Mouse (Mus musculus): Measurements from ENCODE around the gene Gpr65. TPM values are rescaled to one million over a fixed set of nuclear protein-coding genes. Genes with fewer than 3 reads are reported as not detected.

Gpr65 gene
- 64.1 TPM for polyA plus RNA-seq (2017; shearing (Covaris generic))

DNA sequence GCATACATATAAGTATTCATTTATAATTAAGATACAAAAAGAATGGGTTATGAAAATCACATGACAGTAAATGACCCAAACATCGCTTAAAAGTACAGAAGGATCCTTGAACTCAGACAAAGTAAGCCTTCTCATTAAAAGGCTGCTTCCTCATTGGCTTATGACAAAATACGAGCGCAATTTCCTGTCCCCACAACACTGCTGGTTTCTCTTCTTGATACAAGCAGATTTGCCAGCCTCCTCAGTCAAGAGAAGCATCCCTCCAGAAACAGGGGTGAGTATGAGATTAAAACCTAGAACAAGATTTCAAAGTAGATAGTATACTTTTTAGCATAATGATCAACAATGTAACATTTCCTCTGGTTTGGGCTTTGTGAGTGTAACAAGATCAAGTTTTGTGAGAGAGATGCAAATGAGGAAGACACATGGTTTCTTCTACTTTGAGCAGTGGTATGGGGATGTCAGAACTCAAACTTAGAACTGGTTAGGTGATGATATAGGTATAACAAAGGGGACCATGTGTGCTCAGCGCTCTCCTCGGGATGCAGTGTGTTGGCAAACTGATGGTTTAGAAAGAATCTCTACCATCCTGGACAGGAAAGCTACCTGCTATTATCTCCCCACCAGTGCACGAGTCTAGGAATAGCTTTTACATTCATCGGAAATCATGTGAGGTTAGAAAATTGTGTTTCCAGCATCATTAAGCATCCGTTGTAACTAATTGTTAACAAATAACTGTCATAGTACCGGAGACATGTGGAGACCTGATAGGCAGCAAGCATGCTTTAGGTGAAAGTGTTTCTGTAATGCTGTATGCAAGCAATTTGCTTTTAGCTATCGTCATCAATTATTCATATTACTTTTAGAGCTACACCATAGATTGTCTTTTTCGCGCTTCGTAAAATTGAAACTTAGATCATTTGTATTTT lies at the start of gene Gpr65:
Gpr65 (plus strand) TSS at position 195 of the 929 bp plus-strand sequence.

DNA sequence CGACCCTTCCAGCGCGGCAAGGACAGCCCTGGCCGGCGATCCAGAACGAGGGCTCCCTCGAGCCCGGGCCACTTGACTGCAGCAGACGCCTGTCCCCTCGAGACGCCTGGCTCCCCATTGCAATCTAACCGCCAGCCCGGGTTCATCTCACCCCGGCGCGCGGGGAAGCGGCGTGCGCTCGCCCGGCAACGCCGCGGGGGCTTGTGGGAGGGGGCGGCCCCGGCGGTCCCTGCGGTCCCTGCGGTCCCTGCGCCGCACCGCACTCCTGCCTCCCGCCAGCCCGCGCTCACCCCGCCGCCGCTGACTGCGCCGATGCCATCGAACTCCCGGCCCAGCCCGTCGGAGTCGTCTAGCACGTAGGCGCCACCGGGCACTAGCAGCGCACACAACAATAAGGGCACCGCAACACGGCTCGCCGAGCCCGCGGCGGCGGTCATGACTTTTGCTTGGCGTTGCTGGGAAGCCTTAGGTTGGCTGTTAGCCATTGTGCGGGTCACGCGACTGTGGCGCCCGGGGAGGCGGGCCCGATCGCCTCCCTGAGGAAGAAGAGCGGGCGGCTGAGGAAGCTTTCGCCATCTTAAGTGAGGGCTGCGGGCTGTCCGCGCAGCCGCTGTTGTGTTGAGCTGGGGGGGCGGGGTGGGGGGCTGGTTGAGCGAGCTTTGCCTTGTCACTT lies 9.5 kb upstream of the Gpr65 start, which contains the start of gene Galc:
Galc (minus strand) TSS at position 615 of the 673 bp plus-strand sequence.

Other genes starting within 250 kb of the Gpr65 start
- gene Galc, start 9.2 kb upstream of the Gpr65 start, polyA plus RNA-seq (2017; shearing (Covaris generic)) = 4.0 TPM